Mouse (Mus musculus) midbrain, postnatal 0 days (tissue): ENCODE results near the gene Bicdl1. TPM values are rescaled to one million over a fixed set of nuclear protein-coding genes. Genes with fewer than 3 reads are reported as not detected.
"Not testable (repeated sequence)": the region's sequence is repeated elsewhere in the genome, so short reads cannot be mapped to it uniquely, and the experiment has no call there.

ENCODE experiments used
- ATAC-seq: fragments of 200-750 bp; cut with Nextera tagmentation; 2 replicates; pipeline ENCODE4 v1.8.0; 2017; ENCODE audit warnings: moderate number of reproducible peaks, mild to moderate bottlenecking, moderate TSS enrichment, moderate library complexity; ENCODE audit not compliant: low FRiP score
- DNase-seq: peaks from one replicate; pipeline ENCODE4 v3.0.0-alpha.2; 2015; ENCODE audit warnings: low spot score
- H3K27ac ChIP-seq: fragments of 300-500 bp; sonication (generic); 2 replicates; pipeline ENCODE4 v1.5.1; 2014; ENCODE audit warnings: low read depth, mild to moderate bottlenecking, low read length, mixed read lengths
- H3K27me3 ChIP-seq: fragments of 300-500 bp; sonication (generic); 2 replicates; pipeline ENCODE4 v1.6.1; 2014; ENCODE audit warnings: low read length, control low read depth, mixed read lengths; ENCODE audit not compliant: insufficient read depth
- H3K36me3 ChIP-seq: fragments of 300-500 bp; sonication (generic); 2 replicates; pipeline ENCODE4 v1.6.1; 2014; ENCODE audit warnings: low read length, control low read depth, mixed read lengths; ENCODE audit not compliant: insufficient read depth
- H3K4me1 ChIP-seq: fragments of 300-500 bp; sonication (generic); 2 replicates; pipeline ENCODE4 v1.6.1; 2014; ENCODE audit warnings: mild to moderate bottlenecking, control low read depth, antibody characterized with exemption, low read length, mixed read lengths; ENCODE audit not compliant: insufficient read depth
- H3K4me2 ChIP-seq: fragments of 300-500 bp; sonication (generic); 2 replicates; pipeline ENCODE4 v1.6.1; 2014; ENCODE audit warnings: low read depth, mild to moderate bottlenecking, low read length, mixed read lengths; ENCODE audit not compliant: poor library complexity, severe bottlenecking
- H3K4me3 ChIP-seq: fragments of 300-500 bp; sonication (generic); 2 replicates; pipeline ENCODE4 v1.5.1; 2014; ENCODE audit warnings: low read depth, mild to moderate bottlenecking, low read length, moderate library complexity
- H3K9ac ChIP-seq: fragments of 300-500 bp; sonication (generic); replicated peaks from 2 replicates; pipeline ENCODE4 v1.6.1; 2014; ENCODE audit warnings: mild to moderate bottlenecking, low read length, moderate library complexity, mixed read lengths; ENCODE audit not compliant: poor library complexity, severe bottlenecking
- H3K9me3 ChIP-seq: fragments of 300-500 bp; sonication (generic); 2 replicates; pipeline ENCODE4 v1.6.1; 2016; ENCODE audit warnings: low read length, control low read depth
- CTCF ChIP-seq: IDR thresholded peaks from 2 replicates; pipeline ENCODE4 v1.5.1; 2016; ENCODE audit warnings: antibody characterized with exemption, mild to moderate bottlenecking
- WGBS: fragments of 180-500 bp; shearing (Covaris S2); extraction: QIAGEN DNeasy Blood & Tissue Kit; methylation state at CpG from one replicate; pipeline ENCODE4 v1.1.7; 2014; 5-methylcytosine and 5-hydroxymethylcytosine counted together
- polyA plus RNA-seq: library from polyadenylated mRNA; unstranded; fragments of >200 nt; fragmentation: Nextera tagmentation; extraction: Ambion mirVana; gene quantifications from 2 replicates; pipeline ENCODE4 v1.2.1, GENCODE M21; 2015
- total RNA-seq: library from RNA; depleted of rRNA; stranded (reverse); fragments of >200 nt; gene quantifications from 2 replicates; pipeline ENCODE4 v1.2.3, GENCODE M21; 2014

The Bicdl1 gene
- total and polyA plus RNA-seq, 2 experiments from 2014 or later = 34.4 to 185 TPM

DNA sequence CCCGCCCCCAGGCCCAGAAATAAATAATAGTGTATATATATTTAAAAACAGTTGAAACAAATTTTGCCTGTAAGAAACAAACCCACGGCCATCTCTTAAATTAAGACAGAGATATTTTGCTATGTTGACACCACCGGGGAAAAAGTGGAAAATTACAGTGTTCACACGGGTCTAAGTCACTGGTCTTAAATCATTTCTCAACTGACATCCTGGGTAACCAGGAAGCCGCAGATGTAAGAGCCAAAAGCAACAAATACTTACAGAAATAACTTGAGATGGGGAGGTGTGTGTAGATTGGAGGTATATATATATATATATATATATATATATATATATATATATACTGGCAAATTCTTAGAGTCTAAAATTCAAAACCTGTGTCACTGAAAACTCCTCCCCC is 21.5 kb upstream of the Bicdl1 start:
- 93% methylated on average over 5 of the region's 5 CpGs for WGBS
- DNase-seq (no peak), ATAC-seq (no peak)
- TF ChIP-seq CTCF = no peak
- H3K36me3 ChIP-seq = no peaks in the 10 kb centered on the region
- H3K4me2 ChIP-seq = no peak overlapping the region
- no peaks in the 10 kb centered on the region for H3K4me1 ChIP-seq
- no peaks in the 10 kb centered on the region for H3K27me3 ChIP-seq
- H3K9ac ChIP-seq = no peak overlapping the region
- no peak overlapping the region for H3K27ac ChIP-seq
- no peaks in the 10 kb centered on the region for H3K9me3 ChIP-seq
- H3K4me3 ChIP-seq = no peak overlapping the region

GRCm38 (mm10) chr5:115751916-115752315 is 20.5 kb upstream of the Bicdl1 start:
- H3K4me1 ChIP-seq, ATAC-seq: not testable (repeated sequence)
- WGBS = 77% methylated on average over 9 of the region's 9 CpGs

DNA sequence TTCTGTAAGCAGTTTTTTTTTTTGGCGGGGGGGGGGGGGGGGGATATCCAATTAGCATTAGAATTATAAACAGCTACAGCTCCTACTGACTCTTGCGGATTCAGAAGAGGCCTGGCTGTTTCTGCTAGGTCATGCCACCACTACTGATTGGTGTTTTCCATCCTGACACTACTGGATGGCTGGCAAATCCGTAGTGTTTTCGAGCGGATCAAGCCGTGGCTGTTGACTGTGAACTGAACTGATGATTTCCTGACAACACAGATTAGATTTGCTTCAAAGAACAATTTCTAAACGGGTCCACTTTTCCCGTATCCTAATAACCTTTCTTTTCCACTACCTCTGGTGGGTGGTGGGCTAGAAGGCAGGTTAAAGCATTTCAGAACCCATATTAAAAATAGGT is 16.9 kb upstream of the Bicdl1 start:
- ATAC-seq = no peak
- H3K4me3 ChIP-seq = no peak overlapping the region
- DNase-seq = no peak
- H3K4me1 ChIP-seq = no peaks in the 10 kb centered on the region
- 45% methylated on average over 8 of the region's 8 CpGs for WGBS
- H3K9me3 ChIP-seq = no peaks in the 10 kb centered on the region
- H3K36me3 ChIP-seq = no peaks in the 10 kb centered on the region
- H3K27ac ChIP-seq = no peak overlapping the region
- no peak overlapping the region for H3K4me2 ChIP-seq
- H3K9ac ChIP-seq = no peak overlapping the region
- no peak for TF ChIP-seq CTCF
- no peaks in the 10 kb centered on the region for H3K27me3 ChIP-seq

More at GRCm38 (mm10) chr5:115751916-115752315, 20.5 kb upstream of the Bicdl1 start:
- H3K27me3 ChIP-seq, H3K9ac ChIP-seq, H3K9me3 ChIP-seq, H3K27ac ChIP-seq, H3K36me3 ChIP-seq, DNase-seq, H3K4me2 ChIP-seq, H3K4me3 ChIP-seq: not testable (repeated sequence)

- no peaks in the 10 kb centered on the region for H3K36me3 ChIP-seq
- no peak overlapping the region for H3K9ac ChIP-seq
- no peak for TF ChIP-seq CTCF
- ATAC-seq = no peak
- WGBS = 60% methylated on average over 15 of the region's 15 CpGs
- H3K4me2 ChIP-seq = no peak overlapping the region
- no peaks in the 10 kb centered on the region for H3K4me1 ChIP-seq
- no peak overlapping the region for H3K27ac ChIP-seq
- H3K9me3 ChIP-seq = no peaks in the 10 kb centered on the region
- no peaks in the 10 kb centered on the region for H3K27me3 ChIP-seq
- DNase-seq = peak; percentile 15
- H3K4me3 ChIP-seq = no peak overlapping the region
These were observed 13.9 kb upstream of the Bicdl1 start for GRCm38 (mm10) chr5:115745319-115745718.

GRCm38 (mm10) chr5:115738032-115738431 is 6.6 kb upstream of the Bicdl1 start:
- Histone ChIP-seq H3K4me1 (no peaks in the 10 kb centered on the region), H3K27ac (no peak overlapping the region), H3K4me2 (no peak overlapping the region), H3K27me3 (no peaks in the 10 kb centered on the region), H3K4me3 (no peak overlapping the region), H3K36me3 (no peaks in the 10 kb centered on the region), H3K9ac (no peak overlapping the region), H3K9me3 (no peaks in the 10 kb centered on the region)
- ATAC-seq = no peak
- DNase-seq = no peak
- TF ChIP-seq CTCF = peak; percentile 14; the same call in 1 of the 2 replicates
- 89% methylated on average over 5 of the region's 5 CpGs for WGBS

- H3K27ac ChIP-seq = no peak overlapping the region
- 86% methylated on average over 2 of the region's 2 CpGs for WGBS
- no peak overlapping the region for H3K4me3 ChIP-seq
- H3K36me3 ChIP-seq = no peaks in the 10 kb centered on the region
- H3K4me2 ChIP-seq = no peak overlapping the region
- ATAC-seq (no peak), DNase-seq (peak; percentile 51)
- no peaks in the 10 kb centered on the region for H3K27me3 ChIP-seq
- H3K4me1 ChIP-seq = peaks cover 7% of the 10 kb centered on the region; the same call in 1 of the 2 replicates
- H3K9ac ChIP-seq = no peak overlapping the region
- no peaks in the 10 kb centered on the region for H3K9me3 ChIP-seq
- TF ChIP-seq CTCF = peak; percentile 54
These were observed 3.1 kb upstream of the Bicdl1 start for GRCm38 (mm10) chr5:115734570-115734969.
